Comparison of ENCODE assay signal across 11 mouse cellular contexts in the genomic region with DNA sequence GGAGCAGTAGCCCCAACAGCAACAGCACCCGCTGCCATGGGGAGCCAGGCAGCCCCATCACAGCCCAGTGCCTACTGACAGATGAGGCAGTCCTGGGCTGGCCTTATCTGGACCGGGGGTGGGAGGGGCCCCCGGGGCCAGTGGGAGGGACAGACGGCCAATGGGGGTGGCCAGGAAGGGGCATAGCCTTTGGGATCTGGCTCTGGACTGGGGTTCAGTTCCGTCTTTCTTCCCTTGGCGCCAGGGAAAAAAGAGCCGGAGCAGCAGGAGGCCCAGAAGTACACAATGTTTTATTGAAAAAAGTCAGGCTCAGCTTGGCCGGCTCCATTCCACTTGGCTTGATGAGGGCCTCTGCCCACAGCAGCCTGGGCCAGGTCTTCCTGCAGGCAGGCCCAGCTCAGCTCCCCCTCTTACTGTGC. TPM values are rescaled to one million over a fixed set of nuclear protein-coding genes. Genes with fewer than 3 reads are reported as not detected.
DNase-seq lines count a peak whose midpoint lies in the region; ATAC-seq and TF ChIP-seq lines count a peak whose summit lies in the region.
"Had no signal": no experiment of that assay in that cellular context is flagged by ENCODE, and none has a peak within 500 bp of the region (broad histone marks: within the 10 kb centered on the region; RNA-seq: fewer than 3 reads in every experiment).

TSS of gene Lcat (minus strand) at position 62 of the 419 bp plus-strand sequence.

- H3K27ac ChIP-seq in forebrain, embryonic 10.5 days, result peak within 1 kb of the TSS; percentile 0; the same call in 1 of the 2 replicates
- H3K27ac ChIP-seq in forebrain, embryonic 12.5 days, result no peak within 1 kb of the TSS
- H3K27ac ChIP-seq in neural tube, embryonic 15.5 days (replicated peaks), result 0 out of 2 replicates have a peak within 1 kb of the TSS, but pooled peaks have one; percentile 23
- H3K27ac ChIP-seq in stomach, postnatal 0 days (replicated peaks), result no peak within 1 kb of the TSS

- WGBS in forebrain, embryonic 10.5 days, result 69% methylated on average over 8 of the region's 8 CpGs
- 62% methylated on average over 8 of the region's 8 CpGs for WGBS in forebrain, embryonic 12.5 days
- WGBS in neural tube, embryonic 15.5 days, result 67% methylated on average over 7 of the region's 8 CpGs
- WGBS in stomach, postnatal 0 days, result 76% methylated on average over 8 of the region's 8 CpGs

- peaks cover 65% of the 10 kb centered on the region for H3K36me3 ChIP-seq in forebrain, embryonic 10.5 days (replicated peaks)
- H3K36me3 ChIP-seq in forebrain, embryonic 12.5 days (replicated peaks), result no peaks in the 10 kb centered on the region
- no peaks in the 10 kb centered on the region for H3K36me3 ChIP-seq in neural tube, embryonic 15.5 days
- H3K36me3 ChIP-seq in stomach, postnatal 0 days (ENCODE audit: control insufficient read depth, insufficient read depth, low read length), result peaks cover 27% of the 10 kb centered on the region

- DNase-seq in forebrain, embryonic 10.5 days (ENCODE audit: extremely low spot score, low spot score), result no peak
- no peak for DNase-seq in neural tube, embryonic 10.5 days (ENCODE audit: extremely low spot score, low spot score)
- DNase-seq in left cerebral cortex, adult 8-10 months (ENCODE audit: low spot score in 2 of 2), result no peak
- no peak for DNase-seq in stomach, postnatal 0 days (ENCODE audit: low spot score)
- no peak for DNase-seq in thymus, postnatal 14 days
- DNase-seq: lung, embryonic 14.5 days; thymus, adult 2 months had no signal

- no peak within 1 kb of the TSS for H3K9ac ChIP-seq in forebrain, embryonic 12.5 days
- H3K9ac ChIP-seq in neural tube, embryonic 15.5 days (replicated peaks), result no peak within 1 kb of the TSS
- no peak within 1 kb of the TSS for H3K9ac ChIP-seq in stomach, postnatal 0 days (ENCODE audit: low read length)
- H3K9ac ChIP-seq: lung, embryonic 14.5 days had no signal

- H3K4me2 ChIP-seq in forebrain, embryonic 12.5 days, result no peak within 1 kb of the TSS
- no peak within 1 kb of the TSS for H3K4me2 ChIP-seq in neural tube, embryonic 15.5 days
- H3K4me2 ChIP-seq in stomach, postnatal 0 days (replicated peaks; ENCODE audit: low read depth), result no peak within 1 kb of the TSS
- H3K4me2 ChIP-seq: lung, embryonic 14.5 days had no signal

- H3K4me3 ChIP-seq in forebrain, embryonic 10.5 days, result no peak within 1 kb of the TSS
- no peak within 1 kb of the TSS for H3K4me3 ChIP-seq in forebrain, embryonic 12.5 days (replicated peaks)
- no peak within 1 kb of the TSS for H3K4me3 ChIP-seq in neural tube, embryonic 15.5 days (replicated peaks)
- H3K4me3 ChIP-seq in stomach, postnatal 0 days (ENCODE audit: low read depth, low read length), result no peak within 1 kb of the TSS

- no peaks in the 10 kb centered on the region for H3K27me3 ChIP-seq in forebrain, embryonic 10.5 days (ENCODE audit: poor library complexity, severe bottlenecking)
- no peaks in the 10 kb centered on the region for H3K27me3 ChIP-seq in forebrain, embryonic 12.5 days
- no peaks in the 10 kb centered on the region for H3K27me3 ChIP-seq in neural tube, embryonic 15.5 days (replicated peaks)
- no peaks in the 10 kb centered on the region for H3K27me3 ChIP-seq in stomach, postnatal 0 days (ENCODE audit: control insufficient read depth, insufficient read depth, low read length)

- no peak for TF ChIP-seq CTCF in stomach, postnatal 0 days (IDR thresholded peaks at IDR 0.05; ENCODE audit: low read depth)

- H3K4me1 ChIP-seq in forebrain, embryonic 10.5 days, result peaks cover 12% of the 10 kb centered on the region
- H3K4me1 ChIP-seq in forebrain, embryonic 12.5 days, result peaks cover 1% of the 10 kb centered on the region
- peaks cover 4% of the 10 kb centered on the region; the same call in 1 of the 2 replicates for H3K4me1 ChIP-seq in neural tube, embryonic 15.5 days
- no peaks in the 10 kb centered on the region for H3K4me1 ChIP-seq in stomach, postnatal 0 days (replicated peaks; ENCODE audit: control insufficient read depth, insufficient read depth)

- ATAC-seq in forebrain, embryonic 12.5 days (ENCODE audit: low FRiP score), result no peak
- ATAC-seq in neural tube, embryonic 15.5 days (ENCODE audit: low FRiP score), result peak; percentile 64; the same call in 1 of the 2 replicates
- ATAC-seq in stomach, postnatal 0 days (ENCODE audit: low FRiP score, low TSS enrichment), result peak; percentile 30; the same call in 1 of the 2 replicates
- no peak for ATAC-seq in activated CD4-positive, CD25-positive, alpha-beta regulatory T cell, adult 4 months
- ATAC-seq: intestine, embryonic 16.5 days had no signal

- no peaks in the 10 kb centered on the region for H3K9me3 ChIP-seq in forebrain, embryonic 10.5 days
- H3K9me3 ChIP-seq in forebrain, embryonic 12.5 days, result no peaks in the 10 kb centered on the region
- no peaks in the 10 kb centered on the region for H3K9me3 ChIP-seq in neural tube, embryonic 15.5 days (replicated peaks)
- H3K9me3 ChIP-seq in stomach, postnatal 0 days (ENCODE audit: control insufficient read depth, low read length), result no peaks in the 10 kb centered on the region

- TF ChIP-seq EP300 in stomach, postnatal 0 days (optimal IDR thresholded peaks at IDR 0.05), result no peak

RNA-seq across cellular contexts. Expression of gene Lcat, which starts in this region (rescaled TPM):
- polyA plus RNA-seq in forebrain, embryonic 10.5 days (2016; fragmentation: Nextera tagmentation; extraction: Ambion mirVana), result 0.76 and 1.4 TPM in 2 replicates
- 0.54 and 0.56 TPM in 2 replicates for polyA plus RNA-seq in forebrain, embryonic 12.5 days (2016; fragmentation: Nextera tagmentation; extraction: Ambion mirVana)
- 3.1 and 3.3 TPM in 2 replicates for polyA plus RNA-seq in neural tube, embryonic 15.5 days (2015; fragmentation: Nextera tagmentation; extraction: Ambion mirVana)
- total RNA-seq in left cerebral cortex, adult 8-10 months (2022), result 10 to 100 TPM; 19.5 to 27.1 (median 23.5) TPM
- 0.75 and 0.77 TPM in 2 replicates for polyA plus RNA-seq in stomach, postnatal 0 days (2015; fragmentation: Nextera tagmentation; extraction: Ambion mirVana)
- polyA plus RNA-seq in activated CD4-positive, CD25-positive, alpha-beta regulatory T cell, adult 4 months (2017; shearing (Covaris generic)), result under 1 TPM; 0.25 to 0.61 TPM

Comparison
In these comparisons a context has a peak if more than half of its experiments do, and no peak if none do; other contexts are left out.
1. H3K27ac ChIP-seq: peak in forebrain, embryonic 10.5 days (single experiment) and neural tube, embryonic 15.5 days (single experiment); none in forebrain, embryonic 12.5 days (single experiment) and stomach, postnatal 0 days (single experiment).
2. Peak in ATAC-seq in stomach, postnatal 0 days; RNA of the gene not detected or under 1 TPM.